Mouse (Mus musculus) lung, postnatal 10 days (tissue): ENCODE results near the gene Kit.
A peak's percentile ranks its signal among the peaks of the same experiment; 100 is the strongest.

Source experiments
- DNase-seq: peaks from one replicate; pipeline ENCODE4 v3.0.0; 2021

Gene Kit

DNA sequence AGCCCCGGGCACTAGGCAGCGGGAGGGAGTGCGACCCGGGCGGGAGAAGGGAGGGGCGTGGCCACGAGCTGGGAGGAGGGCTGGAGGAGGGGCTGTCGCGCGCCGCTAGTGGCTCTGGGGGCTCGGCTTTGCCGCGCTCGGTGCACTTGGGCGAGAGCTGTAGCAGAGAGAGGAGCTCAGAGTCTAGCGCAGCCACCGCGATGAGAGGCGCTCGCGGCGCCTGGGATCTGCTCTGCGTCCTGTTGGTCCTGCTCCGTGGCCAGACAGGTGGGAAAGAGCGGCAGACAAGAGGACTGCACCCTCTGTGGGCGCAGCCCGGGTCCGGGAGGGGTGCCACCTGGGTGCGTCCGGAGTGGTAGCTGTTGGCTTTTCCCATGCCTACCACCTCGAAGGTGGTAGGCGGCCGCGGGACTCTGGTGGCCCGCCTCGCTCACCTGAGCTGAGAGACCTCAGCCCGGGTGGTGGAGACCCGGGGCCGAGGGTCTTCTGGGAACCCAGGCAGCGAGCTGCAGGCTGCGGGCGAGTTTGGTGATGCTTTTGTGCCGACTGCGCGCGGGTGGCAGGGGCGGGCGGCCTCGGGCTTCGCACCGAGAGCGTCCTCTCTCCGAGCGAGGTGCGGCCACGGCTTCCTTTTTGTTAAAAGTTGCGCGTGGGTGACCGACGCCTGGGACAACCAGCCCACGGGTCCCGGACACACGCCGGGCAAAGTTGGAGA lies at the start of gene Kit:
Kit (plus strand) TSS at position 65 of the 715 bp plus-strand sequence.
- DNase-seq, result peak; percentile 88

DNA sequence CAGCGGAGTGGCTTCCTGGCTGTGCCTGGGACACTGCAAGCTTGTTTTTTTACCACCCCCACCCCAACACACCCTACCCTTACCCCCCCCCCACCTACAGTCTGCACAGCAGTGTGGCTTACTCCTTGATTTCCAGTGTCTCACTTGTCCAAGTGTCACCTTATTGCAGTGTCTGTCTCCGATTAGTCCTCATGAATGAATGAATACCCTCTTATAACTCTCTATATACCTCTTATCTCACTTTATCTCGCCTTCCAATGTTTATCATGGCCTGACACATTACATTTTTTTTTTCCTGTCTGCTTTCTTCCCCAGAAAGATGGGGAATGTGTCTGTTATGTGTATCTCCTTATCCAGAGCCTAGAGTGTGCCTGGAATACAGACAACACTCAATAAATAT lies 38.6 kb upstream of the Kit start:
- no peak for DNase-seq

DNA sequence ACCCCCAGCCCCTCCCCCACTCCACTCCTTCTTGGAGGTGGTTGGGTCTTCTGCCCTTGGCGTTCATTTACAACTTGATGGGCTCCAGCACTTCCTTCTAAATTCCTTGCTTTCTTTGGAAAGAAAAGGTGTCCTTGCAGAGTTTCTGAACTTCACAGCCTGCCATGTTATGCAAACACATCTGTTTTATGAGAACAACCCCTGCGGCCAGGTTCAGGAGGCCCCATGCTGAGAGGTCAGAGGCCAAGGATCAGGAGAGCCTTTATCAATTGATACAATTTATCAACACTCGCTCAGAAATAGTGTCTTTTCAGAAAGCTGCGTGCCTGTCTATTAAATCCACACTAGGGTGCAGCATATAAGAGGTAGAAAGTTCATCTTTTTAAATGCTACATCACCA lies 37.0 kb upstream of the Kit start:
- no peak for DNase-seq

DNA sequence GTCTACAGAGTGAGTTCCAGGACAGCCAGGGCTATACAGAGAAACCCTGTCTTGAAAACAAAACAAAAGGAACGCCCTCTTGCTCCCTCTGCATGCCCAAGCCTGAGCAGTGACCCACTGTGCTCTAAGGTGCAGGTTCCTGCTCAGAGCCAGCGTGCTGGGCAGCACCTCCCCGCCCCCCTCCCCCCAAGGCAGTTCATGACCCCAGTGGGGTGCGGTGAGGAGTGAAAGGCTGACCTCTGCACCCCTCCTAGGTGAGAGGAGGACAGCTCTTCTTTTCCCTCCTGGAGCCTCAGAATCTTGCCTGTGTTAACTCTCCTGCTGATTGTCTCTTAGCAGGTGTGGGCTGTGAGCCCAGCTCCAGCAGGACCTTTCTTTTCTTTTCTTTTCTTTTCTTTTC lies 36.3 kb upstream of the Kit start:
- DNase-seq, result no peak

DNA sequence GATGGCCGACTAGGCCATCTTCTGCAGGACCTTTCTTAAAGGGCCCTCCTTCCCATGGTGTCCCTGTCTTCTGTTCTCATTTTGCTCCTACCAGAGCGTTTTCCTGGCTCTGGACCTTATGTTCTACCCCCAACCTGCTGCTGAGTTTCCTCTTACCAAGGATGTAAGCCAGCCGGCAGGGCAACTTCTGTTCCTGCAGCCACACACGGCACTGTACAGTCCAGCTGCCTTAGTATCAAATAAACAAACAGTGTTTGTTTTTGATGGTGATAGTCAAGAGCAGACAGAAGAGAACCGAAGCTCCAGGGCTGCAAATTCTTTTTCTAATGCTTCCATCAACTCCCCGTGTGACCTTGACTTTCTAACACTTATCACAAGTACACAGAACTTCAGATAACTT lies 35.6 kb upstream of the Kit start:
- no peak for DNase-seq

DNA sequence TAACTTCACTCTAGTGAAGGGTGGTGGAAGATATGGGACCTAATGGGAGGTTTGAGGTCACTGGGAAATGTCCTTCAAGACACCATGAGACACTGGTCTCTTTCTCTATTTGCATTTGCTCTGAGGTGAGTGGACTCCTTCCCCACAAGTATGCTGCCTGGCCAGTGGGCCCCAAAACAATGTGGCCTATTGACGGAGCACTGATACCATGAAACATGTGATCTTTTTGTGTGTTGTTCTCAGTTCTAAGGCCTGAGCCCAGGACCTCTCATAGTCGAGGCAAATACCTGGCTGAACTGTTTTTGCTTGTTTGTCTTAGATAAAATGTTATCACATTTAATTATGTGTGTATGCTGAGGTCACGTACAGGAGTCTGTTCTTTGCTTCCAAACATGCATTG lies 31.0 kb upstream of the Kit start:
- no peak for DNase-seq

DNA sequence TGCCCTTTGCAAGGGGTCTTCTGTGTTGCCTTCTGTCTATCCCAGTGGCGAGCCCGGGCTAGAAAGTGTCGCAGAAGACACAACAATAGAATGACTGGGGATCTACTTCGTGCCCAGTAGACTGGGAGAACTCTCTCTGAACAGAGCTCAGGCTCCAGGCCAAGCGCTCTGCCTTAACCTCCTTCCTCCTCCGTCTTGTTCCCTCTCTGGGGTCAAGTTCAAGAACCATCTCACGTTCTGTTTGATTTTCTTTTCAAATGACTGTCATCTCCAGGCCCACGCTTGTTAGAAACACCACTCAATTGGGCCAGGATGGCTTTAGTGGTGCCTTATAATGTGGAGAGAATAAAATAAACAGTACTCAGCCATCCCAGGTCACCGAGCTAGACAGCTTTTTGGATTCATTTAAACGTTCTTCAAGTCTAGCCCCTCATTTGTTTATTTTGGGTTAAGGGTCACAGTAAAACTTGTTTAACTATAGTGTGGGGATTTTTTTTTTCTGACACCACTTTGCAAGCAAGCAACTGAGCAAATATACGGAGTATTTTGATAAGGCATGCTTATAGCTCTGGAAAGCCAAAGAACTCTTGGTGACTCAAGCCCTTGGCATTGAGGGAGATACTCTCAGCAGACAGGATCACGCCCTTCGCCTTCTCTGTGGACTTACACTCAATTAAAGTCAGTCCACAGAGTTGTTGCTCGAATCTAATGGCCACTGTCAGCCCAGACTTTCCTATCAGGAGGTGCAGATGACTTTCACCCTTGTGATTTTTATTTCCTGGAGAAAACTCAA lies 30.0 kb upstream of the Kit start:
- peak; percentile 78 for DNase-seq

DNA sequence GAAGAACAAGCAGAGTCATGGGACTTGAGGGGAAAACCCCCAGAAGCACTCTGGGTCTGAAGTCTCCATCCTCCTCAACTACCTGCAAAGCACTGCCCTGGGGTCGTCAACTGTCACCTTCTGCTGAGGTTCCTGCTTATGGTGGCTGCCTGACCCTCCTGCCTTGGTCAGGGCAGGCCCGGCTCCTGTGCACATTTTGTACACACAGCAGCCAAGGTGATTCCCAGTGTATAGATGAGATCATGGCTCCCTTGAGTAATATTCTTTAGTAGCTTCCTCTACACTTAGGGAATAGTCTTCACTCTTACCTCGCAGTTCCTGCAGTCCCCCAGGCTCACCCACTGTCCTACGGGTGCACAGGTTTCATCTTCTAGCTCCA lies 29.5 kb upstream of the Kit start:
- no peak for DNase-seq

DNA sequence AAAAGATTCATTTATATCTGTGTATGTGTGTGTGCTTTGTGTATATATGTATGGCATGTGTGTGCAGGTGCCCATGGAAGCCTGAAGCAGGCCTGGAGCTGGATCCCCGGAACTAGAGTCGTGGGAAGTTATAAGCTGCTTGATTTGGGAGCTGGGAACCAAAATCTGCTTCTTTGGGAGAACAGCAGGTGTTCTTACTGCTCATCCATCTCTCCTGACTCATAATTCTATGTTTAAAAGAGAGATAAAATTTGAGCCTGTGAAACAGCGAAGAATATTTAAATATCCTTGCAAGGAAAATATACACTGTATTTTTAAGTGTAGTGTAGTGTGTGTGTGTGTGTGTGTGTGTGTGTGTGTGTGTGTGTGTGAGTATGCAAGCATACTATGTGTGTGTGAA lies 21.7 kb upstream of the Kit start:
- no peak for DNase-seq

DNA sequence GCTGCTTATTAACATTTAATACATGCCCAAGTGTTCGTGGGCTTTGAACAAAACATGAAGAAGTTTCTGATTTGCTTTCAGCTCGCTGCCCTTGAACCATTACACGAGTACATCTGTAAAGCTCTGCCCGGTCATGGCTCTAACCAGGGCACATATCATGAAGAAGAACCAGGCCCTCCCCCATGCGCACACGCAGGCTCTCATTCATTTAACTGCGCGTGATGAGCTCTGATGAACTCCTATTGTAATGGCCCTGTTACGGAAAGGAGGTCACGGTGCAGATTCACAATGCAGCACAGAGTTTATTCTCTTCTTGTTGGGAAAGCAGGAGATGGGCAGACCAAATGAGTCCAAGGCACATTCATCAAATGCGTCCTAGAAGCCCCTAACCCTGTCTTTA lies 17.1 kb upstream of the Kit start:
- no peak for DNase-seq

DNA sequence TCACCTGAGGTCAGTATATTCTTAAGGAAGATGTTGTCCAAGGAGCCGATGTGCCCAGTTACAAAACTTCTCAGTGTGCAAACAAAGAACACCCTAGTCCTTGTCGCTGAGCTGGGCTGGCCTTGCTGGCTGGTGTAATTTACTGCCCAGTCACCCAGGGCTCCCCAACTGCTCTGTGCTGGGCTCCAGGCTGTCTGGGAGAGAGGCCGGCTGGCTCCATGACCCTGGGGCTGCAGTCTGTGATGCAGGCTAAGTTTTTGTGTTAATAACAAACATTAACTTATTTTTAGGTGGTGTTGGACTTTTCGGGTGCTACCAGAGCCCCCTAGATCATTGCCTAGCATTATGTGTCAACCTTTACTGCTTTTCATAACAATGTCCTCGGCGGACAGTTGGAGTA lies 15.4 kb upstream of the Kit start:
- no peak for DNase-seq

DNA sequence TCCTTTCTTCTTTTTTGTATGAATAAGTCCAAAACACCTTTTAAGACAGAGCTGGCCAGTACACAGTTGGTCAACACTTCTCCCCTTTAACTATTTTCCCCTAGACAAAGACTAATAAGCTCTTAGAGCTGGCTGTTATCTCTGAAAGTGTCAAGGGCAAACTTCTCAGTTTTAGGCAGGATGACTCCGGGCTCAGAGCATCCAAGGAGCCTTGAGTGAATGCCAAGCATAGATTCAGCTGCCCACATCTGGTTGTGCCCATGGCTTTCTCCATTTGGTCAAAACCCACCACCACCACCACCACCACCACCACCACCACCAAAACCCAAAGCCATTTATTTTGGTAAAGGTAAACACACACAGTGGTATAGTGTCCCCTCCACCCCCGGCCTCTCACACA lies 13.5 kb upstream of the Kit start:
- DNase-seq, result no peak

DNA sequence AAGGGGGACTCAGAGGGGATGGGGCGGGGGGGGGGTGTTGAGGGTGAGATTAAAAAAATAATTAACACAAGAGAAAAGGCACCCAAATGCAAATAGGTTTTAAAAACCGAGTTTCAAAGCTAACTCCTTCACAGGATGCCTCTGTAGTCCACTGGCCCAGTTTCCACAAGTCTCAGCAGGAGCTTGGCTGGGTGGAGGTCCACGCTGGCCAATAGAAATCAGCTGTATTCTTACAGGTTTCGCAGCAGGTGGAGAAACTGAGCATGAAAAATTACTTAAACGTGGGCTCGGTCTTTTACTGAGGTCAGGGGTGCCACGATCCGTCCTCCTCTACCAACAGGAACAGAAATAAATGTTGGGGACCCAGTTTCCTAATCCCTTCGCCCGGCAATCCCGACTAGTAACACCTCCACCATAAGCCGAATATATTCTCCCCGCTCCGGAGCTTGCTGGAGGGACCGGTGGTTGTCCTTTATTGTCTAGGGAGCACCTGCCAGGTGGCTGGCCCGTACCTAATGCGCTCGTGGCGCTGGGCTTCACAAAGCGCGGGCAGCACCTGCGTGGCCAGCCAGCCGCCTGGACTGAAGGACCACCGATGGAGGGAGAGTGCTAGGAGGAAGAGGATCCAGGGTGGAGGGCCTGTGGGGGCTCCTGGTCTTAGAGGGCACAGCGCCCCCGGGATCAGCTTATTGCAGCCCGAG lies 415 bp upstream of the Kit start:
- DNase-seq, result no peak

DNA sequence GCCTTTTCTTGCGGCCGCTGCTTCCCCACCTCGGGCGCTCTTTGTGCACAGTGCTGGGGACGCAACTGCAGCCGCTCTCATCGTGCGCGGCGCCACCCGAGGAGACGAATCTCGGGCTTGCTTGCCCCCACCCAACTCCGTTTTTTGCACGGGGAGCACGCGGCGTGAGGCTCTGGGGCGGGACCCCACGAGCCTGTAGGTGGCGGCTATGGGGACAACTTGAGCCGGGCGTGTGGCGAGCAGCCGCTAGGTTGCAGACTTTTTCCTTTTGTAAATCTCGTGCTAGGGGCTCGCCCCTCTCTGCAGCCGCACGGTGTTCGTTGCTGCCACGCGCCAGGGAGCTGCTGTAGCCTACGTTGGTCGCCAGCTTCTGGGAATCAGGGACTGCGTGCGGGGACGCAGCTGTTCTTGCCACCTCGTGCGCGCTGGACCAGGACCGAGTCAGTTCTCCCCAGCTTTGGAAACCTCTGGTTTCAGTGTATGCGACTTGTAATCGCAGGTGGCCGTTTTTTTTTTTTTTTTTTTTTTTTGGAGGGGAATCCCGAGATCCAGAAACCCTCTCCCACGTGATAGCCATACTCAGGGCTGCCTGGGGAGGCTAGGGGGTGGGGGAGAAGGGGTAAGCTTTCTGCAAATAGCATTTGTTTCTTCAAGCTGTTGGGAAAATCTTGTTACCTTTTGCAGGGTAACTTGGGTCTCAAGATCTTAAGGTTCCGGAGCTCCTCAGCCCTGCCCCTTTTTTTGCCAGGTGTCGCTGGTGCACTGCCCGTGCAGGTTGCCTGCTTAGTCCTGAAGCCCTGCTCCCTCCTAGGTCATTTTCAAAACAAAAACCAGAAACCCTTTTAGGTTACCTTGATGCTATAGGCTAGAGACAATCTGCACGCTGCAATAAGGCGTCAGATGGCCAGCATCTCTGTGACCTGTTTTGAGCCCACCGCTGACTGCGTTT lies 1.1 kb downstream of the Kit start:
- DNase-seq, result peak; percentile 65

DNA sequence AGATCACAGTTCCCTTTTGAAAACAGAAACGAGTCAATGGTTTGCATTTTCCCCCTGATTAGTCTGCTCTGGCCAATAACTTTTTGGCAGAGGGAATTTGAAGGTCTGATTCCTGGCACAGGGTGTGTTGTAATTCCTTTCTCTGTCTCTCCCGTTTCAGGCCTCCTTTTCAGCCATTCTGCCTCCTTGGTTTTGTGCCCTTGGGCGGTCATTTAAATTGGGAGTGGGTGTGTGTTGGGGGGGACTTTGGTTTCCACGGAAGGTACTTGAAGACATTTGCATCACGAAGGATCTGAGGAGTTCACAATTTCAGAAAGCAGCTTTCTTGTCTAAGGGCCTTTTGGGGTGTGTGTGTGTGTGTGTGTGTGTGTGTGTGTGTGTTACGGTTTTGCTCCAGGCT lies 2.0 kb downstream of the Kit start:
- DNase-seq, result no peak

DNA sequence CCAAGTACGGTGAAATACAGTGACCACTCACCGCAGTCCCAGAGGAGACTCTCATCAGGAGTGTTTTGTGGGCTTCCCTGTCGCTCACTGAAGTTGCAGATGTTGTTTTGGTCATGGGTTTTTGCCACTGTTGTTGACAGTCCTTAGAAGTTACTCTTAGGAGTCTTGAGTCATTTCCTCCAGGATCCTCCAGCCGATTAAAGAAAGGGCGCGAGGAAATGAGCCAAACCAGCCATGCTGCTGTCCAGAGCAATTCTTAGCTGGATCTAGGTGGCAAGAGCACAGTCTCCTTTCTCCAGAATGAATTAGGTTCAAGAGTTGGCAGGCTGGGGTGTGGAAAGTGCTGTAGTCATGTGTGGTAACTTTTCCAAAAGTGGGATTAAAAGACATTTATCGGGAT lies 3.4 kb downstream of the Kit start:
- DNase-seq, result peak; percentile 38

DNA sequence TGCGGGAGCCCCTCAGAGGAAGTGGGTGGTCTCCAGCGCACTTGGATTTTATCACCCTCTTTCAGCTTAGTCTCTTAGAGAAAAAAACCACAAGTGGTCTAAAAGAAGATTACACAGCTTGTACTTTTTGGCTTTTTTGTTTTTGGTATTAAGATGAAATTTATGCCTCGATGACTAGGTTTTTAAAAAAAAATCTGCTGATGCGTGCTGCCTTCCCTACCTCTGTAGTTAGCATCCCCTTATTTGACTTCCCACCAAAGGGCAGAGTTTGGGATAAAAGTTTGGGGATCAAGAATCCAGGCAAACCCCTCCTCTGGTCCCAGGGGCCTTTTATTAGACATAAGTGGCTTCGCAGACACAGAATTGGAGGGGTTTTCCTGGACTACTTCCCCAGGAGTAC lies 4.5 kb downstream of the Kit start:
- DNase-seq, result no peak

DNA sequence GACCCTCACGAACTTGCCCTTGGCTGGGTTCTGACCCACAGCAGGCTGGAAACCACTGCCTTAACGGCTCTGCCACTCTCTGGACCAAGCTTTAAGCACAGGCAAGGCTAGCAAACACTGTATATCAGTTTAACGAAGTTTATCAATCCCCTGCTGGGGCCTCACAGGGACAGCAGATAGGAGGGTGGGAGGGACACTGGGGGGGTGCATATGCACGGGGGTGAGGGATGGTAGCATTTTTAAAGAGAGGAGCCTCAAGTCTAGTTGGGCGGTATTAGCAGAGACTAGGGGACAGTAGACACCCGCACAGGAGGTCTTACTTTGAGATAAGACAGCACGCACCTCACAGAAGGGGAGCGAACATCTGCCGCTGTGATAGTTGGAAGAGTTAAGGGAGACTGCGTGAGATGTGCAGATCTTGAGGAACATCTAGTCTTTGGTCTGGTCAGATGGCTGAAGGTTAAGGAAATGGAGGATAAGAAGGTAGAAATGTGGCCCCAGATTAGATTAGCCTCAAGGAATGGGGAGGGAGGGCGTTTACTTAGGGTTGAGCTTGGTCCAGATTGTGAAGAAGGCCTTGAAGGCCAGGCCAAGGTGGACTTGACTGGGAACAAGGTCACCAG lies 5.0 kb downstream of the Kit start:
- DNase-seq, result no peak

DNA sequence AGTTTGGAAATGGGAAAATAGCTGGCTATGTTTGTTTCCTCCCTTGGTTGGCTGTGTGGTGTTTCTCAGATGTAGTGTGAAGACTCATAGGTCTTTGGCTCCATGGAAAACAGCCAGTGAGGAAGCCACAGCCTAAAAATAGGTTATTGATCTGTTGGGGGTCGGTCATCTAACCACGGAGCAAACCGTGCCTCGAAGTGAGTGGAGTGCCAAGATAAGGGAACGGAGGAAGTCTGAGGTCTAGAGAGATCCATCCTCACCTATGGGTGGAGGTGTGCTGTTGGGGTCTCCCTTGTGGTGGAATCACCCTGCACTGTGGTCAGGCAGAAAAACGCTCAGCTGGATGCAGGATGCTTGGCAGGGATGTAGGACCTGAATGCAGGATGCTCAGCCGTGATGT lies 7.2 kb downstream of the Kit start:
- no peak for DNase-seq

DNA sequence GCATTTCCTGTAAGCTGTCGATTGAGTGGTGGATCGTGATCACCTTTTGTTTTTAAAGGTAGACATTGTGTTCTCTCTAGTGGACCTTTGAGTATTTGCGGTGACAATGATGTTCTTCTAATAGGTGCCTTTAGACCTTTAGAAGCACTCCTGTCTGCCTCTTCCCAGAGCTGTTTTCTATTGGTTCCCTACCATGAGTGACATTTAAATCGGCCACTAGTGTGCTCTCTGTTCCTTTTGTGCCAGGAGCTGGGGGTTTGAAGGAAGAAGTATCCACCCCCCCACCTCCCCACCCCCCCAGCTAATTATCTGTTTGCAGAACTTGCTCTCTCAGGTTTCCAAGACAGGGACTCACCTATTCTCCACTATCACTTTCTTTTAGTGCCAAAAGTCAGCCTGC lies 13.1 kb downstream of the Kit start:
- no peak for DNase-seq

DNA sequence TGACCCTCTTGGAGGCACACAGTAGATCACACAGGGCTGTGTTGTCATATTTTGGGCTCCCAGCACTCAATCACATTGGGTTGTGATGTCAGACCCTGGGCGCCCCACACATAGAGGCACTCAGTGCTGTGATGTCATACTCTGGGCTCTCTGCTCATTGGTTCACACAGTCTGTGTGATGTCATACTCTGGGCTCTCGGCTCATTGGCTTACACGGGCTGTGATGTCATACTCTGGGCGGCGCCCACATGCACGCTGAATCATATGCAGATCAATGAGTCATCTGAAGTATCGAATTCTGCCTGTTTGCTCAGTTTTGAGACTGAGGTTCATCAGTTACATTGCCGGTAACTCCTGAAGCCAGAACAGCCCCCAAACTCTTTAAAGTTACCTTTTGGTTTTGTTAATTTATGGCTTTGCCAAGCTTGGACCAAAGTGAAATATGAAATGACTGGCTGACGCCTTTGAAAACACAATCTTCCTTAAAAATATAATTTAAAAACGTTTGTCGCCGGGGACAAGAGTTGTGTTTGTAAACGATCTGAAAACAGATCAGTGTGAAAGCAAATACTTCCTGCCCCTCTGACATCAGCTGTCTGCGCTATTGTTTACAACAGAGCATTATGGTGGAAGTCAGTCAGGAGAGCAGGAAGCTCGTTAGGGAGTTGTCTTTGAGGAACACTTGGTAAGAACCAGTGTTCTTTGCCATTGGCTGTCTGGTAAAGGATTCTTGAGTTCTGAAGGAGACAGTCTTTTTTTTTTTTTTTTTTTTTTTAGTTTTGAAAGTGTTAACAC lies 15.0 kb downstream of the Kit start:
- peak; percentile 40 for DNase-seq

DNA sequence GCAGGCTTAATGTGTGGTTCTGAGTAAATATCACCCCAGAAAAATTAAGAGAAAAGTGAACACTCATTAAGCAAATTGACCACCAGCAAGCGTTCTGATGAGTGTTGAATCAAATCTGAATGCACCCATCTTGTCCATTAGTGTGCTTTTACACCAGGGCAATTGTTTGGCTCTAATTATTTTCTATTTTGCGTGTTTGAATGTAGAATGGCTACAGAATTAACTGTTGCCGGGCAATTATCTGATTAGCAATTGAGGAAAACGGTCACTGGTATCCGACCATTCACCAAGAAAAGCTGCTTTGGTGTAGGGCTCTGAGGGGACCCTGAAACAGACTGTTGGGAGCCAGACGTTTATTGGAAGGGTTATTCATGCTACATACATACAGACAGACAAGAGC lies 16.2 kb downstream of the Kit start:
- DNase-seq, result no peak
